Comparison of ENCODE assay signal across 8 mouse cellular contexts in the genomic region with DNA sequence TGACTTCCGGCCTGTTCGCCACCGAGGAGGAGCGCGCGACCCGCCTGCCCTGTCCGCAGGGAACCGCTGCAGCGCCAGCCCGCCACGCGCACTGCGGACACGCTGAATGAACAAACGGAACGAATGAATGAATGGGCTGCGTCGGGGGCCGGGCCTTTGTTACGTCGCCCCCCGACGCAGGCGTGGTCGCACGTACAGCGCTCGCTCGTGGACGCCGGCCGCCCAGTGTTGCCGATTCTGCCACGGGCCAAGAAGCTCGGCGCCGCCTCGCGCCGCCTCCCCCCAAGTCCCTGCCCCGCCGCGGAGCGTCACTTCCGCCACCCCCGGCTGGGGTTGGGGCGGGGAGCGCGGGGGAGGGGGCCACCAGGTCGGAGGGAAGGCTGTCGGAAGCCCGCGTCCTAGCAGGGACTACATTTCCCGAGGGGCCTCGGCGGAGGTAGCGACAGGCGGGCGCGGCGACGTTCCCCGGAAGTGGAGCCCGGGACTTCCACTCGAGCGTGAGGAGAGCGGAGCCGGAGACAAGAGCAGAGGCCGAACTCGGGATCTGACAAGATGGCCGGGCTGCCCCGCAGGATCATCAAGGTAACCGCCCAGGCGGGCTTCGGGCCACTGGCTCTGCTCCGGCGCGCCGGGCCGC. TPM values are rescaled to one million over a fixed set of nuclear protein-coding genes. Genes with fewer than 3 reads are reported as not detected.
DNase-seq lines count a peak whose midpoint lies in the region; ATAC-seq lines count a peak whose summit lies in the region.

A gene (plus strand): TSS at position 490 of the 637 bp plus-strand sequence.

- no peaks in the 10 kb centered on the region; the same call in 1 of the 2 replicates for H3K9me3 ChIP-seq in lung, embryonic 16.5 days (ENCODE audit: control insufficient read depth, low read length)

- H3K9ac ChIP-seq in lung, embryonic 16.5 days (ENCODE audit: low read length), result peak within 1 kb of the TSS; percentile 99

- no peaks in the 10 kb centered on the region for H3K27me3 ChIP-seq in lung, embryonic 16.5 days (ENCODE audit: control insufficient read depth, insufficient read depth, low read depth, low read length)

- H3K4me1 ChIP-seq in lung, embryonic 16.5 days (replicated peaks; ENCODE audit: control insufficient read depth, insufficient read depth, low read length), result peaks cover 13% of the 10 kb centered on the region

- ATAC-seq in hematopoietic stem cell, adult 5-6 weeks (replicated peaks in 1 of 2; ENCODE audit: insufficient read depth in 1 of 2, low FRiP score in 2 of 2, low TSS enrichment in 1 of 2, low read depth in 1 of 2, poor library complexity in 2 of 2, severe bottlenecking in 2 of 2), result peak; percentile 90 to 94
- ATAC-seq in lung, embryonic 16.5 days (ENCODE audit: low read depth), result peak; percentile 97

- H3K4me3 ChIP-seq in lung, embryonic 16.5 days (ENCODE audit: low read length), result peak within 1 kb of the TSS; percentile 99

- no peaks in the 10 kb centered on the region for H3K36me3 ChIP-seq in lung, embryonic 16.5 days (ENCODE audit: control insufficient read depth, insufficient read depth, low read length)

- under 1% methylated on average over 63 of the region's 81 CpGs for whole genome bisulfite sequencing in lung, embryonic 16.5 days

- H3K4me2 ChIP-seq in lung, embryonic 16.5 days (ENCODE audit: low read depth, low read length), result peak within 1 kb of the TSS; percentile 72

- peak within 1 kb of the TSS; percentile 97 for H3K27ac ChIP-seq in lung, embryonic 16.5 days (ENCODE audit: low read length)

- peak; percentile 87 for DNase-seq in MEL-GATA-1-ER (ENCODE audit: extremely low read depth, low read depth)
- peak; percentile 98 for DNase-seq in cerebellum, adult 8-10 months
- DNase-seq in forelimb bud, embryonic 11.5 days (ENCODE audit: low read depth, low spot score), result peak; percentile 95
- peak; percentile 94 for DNase-seq in layer of hippocampus, adult 9-10 months (ENCODE audit: low spot score)
- peak; percentile 85 for DNase-seq in ovary, postnatal 10 days (ENCODE audit: low spot score)
- DNase-seq in thymus, postnatal 10 days (ENCODE audit: low spot score in 2 of 2), result peak; percentile 95 to 96

RNA-seq across cellular contexts. Expression of the gene that starts here (rescaled TPM):
- 145 and 162 TPM in 2 replicates for total RNA-seq in hematopoietic stem cell, adult 5-6 weeks (2017)
- polyA plus RNA-seq in lung, embryonic 16.5 days (2015; fragmentation: Nextera tagmentation; extraction: Ambion mirVana), result 355 and 360 TPM in 2 replicates

Comparison
In these comparisons a context has a peak if more than half of its experiments do, and no peak if none do; other contexts are left out.
1. Peak in every context shown above with its lines: DNase-seq, ATAC-seq, H3K4me3 ChIP-seq and H3K27ac ChIP-seq.